Mouse (Mus musculus) WW6 (cell line): ENCODE measurements around the gene Slc13a3.

Source experiments
- DNase-seq: peaks from one replicate; pipeline ENCODE4 v3.0.0-alpha.2; 2013; ENCODE audit warnings: low read depth, low spot score

Slc13a3 gene

GRCm38 (mm10) chr2:165364334-165365091, 108.5 kb downstream of the Slc13a3 start:
- DNase-seq, result no peak

- DNase-seq, result no peak
Measured at GRCm38 (mm10) chr2:165363282-165363681, 109.7 kb downstream of the Slc13a3 start.

- DNase-seq, result no peak
Measured at GRCm38 (mm10) chr2:165360861-165361260, 112.2 kb downstream of the Slc13a3 start.
